Mouse (Mus musculus): ENCODE measurements around the gene Ly6g6d. TPM values are rescaled to one million over a fixed set of nuclear protein-coding genes. Genes with fewer than 3 reads are reported as not detected.

Gene Ly6g6d
- polyA plus RNA-seq, 1 experiment from 2014 or later: 13.1 TPM

Other genes with a start within 250 kb of the Ly6g6d start
- 27.3 TPM for gene Stk19, start 241.1 kb downstream of the Ly6g6d start, polyA plus RNA-seq (2014; fragmentation: Illumina TruSeq; extraction: RNeasy Lipid Tissue Mini Kit (QIAGEN cat#74804); ENCODE audit: insufficient read depth, low read depth, low replicate concordance)
- gene Dxo, start 241.0 kb downstream of the Ly6g6d start, polyA plus RNA-seq (2014; fragmentation: Illumina TruSeq; extraction: RNeasy Lipid Tissue Mini Kit (QIAGEN cat#74804); ENCODE audit: insufficient read depth, low read depth, low replicate concordance): 27.5 TPM
- gene Skiv2l, start 227.9 kb downstream of the Ly6g6d start, polyA plus RNA-seq (2014; fragmentation: Illumina TruSeq; extraction: RNeasy Lipid Tissue Mini Kit (QIAGEN cat#74804); ENCODE audit: insufficient read depth, low read depth, low replicate concordance): 19.3 TPM
- 30.3 TPM for gene Nelfe, start 227.7 kb downstream of the Ly6g6d start, polyA plus RNA-seq (2014; fragmentation: Illumina TruSeq; extraction: RNeasy Lipid Tissue Mini Kit (QIAGEN cat#74804); ENCODE audit: insufficient read depth, low read depth, low replicate concordance)
- gene Cfb, start 215.5 kb downstream of the Ly6g6d start, polyA plus RNA-seq (2014; fragmentation: Illumina TruSeq; extraction: RNeasy Lipid Tissue Mini Kit (QIAGEN cat#74804); ENCODE audit: insufficient read depth, low read depth, low replicate concordance): 38.7 TPM
- 4.5 TPM for gene Zbtb12, start 198.6 kb downstream of the Ly6g6d start, polyA plus RNA-seq (2014; fragmentation: Illumina TruSeq; extraction: RNeasy Lipid Tissue Mini Kit (QIAGEN cat#74804); ENCODE audit: insufficient read depth, low read depth, low replicate concordance)
- not detected for gene Gm20547, start 196.0 kb downstream of the Ly6g6d start, polyA plus RNA-seq (2014; fragmentation: Illumina TruSeq; extraction: RNeasy Lipid Tissue Mini Kit (QIAGEN cat#74804); ENCODE audit: insufficient read depth, low read depth, low replicate concordance)
- 24.6 TPM for gene C2, start 179.8 kb downstream of the Ly6g6d start, polyA plus RNA-seq (2014; fragmentation: Illumina TruSeq; extraction: RNeasy Lipid Tissue Mini Kit (QIAGEN cat#74804); ENCODE audit: insufficient read depth, low read depth, low replicate concordance)
- 39.7 TPM for gene Ehmt2, start 179.6 kb downstream of the Ly6g6d start, polyA plus RNA-seq (2014; fragmentation: Illumina TruSeq; extraction: RNeasy Lipid Tissue Mini Kit (QIAGEN cat#74804); ENCODE audit: insufficient read depth, low read depth, low replicate concordance)
- 9.2 TPM for gene Slc44a4, start 163.6 kb downstream of the Ly6g6d start, polyA plus RNA-seq (2014; fragmentation: Illumina TruSeq; extraction: RNeasy Lipid Tissue Mini Kit (QIAGEN cat#74804); ENCODE audit: insufficient read depth, low read depth, low replicate concordance)
- 22.0 TPM for gene Neu1, start 146.8 kb downstream of the Ly6g6d start, polyA plus RNA-seq (2014; fragmentation: Illumina TruSeq; extraction: RNeasy Lipid Tissue Mini Kit (QIAGEN cat#74804); ENCODE audit: insufficient read depth, low read depth, low replicate concordance)
- gene Hspa1b, start 118.8 kb downstream of the Ly6g6d start, polyA plus RNA-seq (2014; fragmentation: Illumina TruSeq; extraction: RNeasy Lipid Tissue Mini Kit (QIAGEN cat#74804); ENCODE audit: insufficient read depth, low read depth, low replicate concordance): 18.0 TPM
- not detected for gene Gm20481, start 108.2 kb downstream of the Ly6g6d start, polyA plus RNA-seq (2014; fragmentation: Illumina TruSeq; extraction: RNeasy Lipid Tissue Mini Kit (QIAGEN cat#74804); ENCODE audit: insufficient read depth, low read depth, low replicate concordance)
- gene Hspa1a, start 105.9 kb downstream of the Ly6g6d start, polyA plus RNA-seq (2014; fragmentation: Illumina TruSeq; extraction: RNeasy Lipid Tissue Mini Kit (QIAGEN cat#74804); ENCODE audit: insufficient read depth, low read depth, low replicate concordance): 15.5 TPM
- gene Hspa1l, start 105.4 kb downstream of the Ly6g6d start, polyA plus RNA-seq (2014; fragmentation: Illumina TruSeq; extraction: RNeasy Lipid Tissue Mini Kit (QIAGEN cat#74804); ENCODE audit: insufficient read depth, low read depth, low replicate concordance): 1.2 TPM
- gene Lsm2, start 96.2 kb downstream of the Ly6g6d start, polyA plus RNA-seq (2014; fragmentation: Illumina TruSeq; extraction: RNeasy Lipid Tissue Mini Kit (QIAGEN cat#74804); ENCODE audit: insufficient read depth, low read depth, low replicate concordance): 34.0 TPM
- gene Vars, start 77.1 kb downstream of the Ly6g6d start, polyA plus RNA-seq (2014; fragmentation: Illumina TruSeq; extraction: RNeasy Lipid Tissue Mini Kit (QIAGEN cat#74804); ENCODE audit: insufficient read depth, low read depth, low replicate concordance): 25.7 TPM
- gene Vwa7, start 61.5 kb downstream of the Ly6g6d start, polyA plus RNA-seq (2014; fragmentation: Illumina TruSeq; extraction: RNeasy Lipid Tissue Mini Kit (QIAGEN cat#74804); ENCODE audit: insufficient read depth, low read depth, low replicate concordance): 0.74 TPM
- gene Sapcd1, start 50.0 kb downstream of the Ly6g6d start, polyA plus RNA-seq (2014; fragmentation: Illumina TruSeq; extraction: RNeasy Lipid Tissue Mini Kit (QIAGEN cat#74804); ENCODE audit: insufficient read depth, low read depth, low replicate concordance): 1.3 TPM
- 3.1 TPM for gene Msh5, start 31.3 kb downstream of the Ly6g6d start, polyA plus RNA-seq (2014; fragmentation: Illumina TruSeq; extraction: RNeasy Lipid Tissue Mini Kit (QIAGEN cat#74804); ENCODE audit: insufficient read depth, low read depth, low replicate concordance)
- gene Clic1, start 28.1 kb downstream of the Ly6g6d start, polyA plus RNA-seq (2014; fragmentation: Illumina TruSeq; extraction: RNeasy Lipid Tissue Mini Kit (QIAGEN cat#74804); ENCODE audit: insufficient read depth, low read depth, low replicate concordance): 242 TPM
- 99.2 TPM for gene Ddah2, start 19.0 kb downstream of the Ly6g6d start, polyA plus RNA-seq (2014; fragmentation: Illumina TruSeq; extraction: RNeasy Lipid Tissue Mini Kit (QIAGEN cat#74804); ENCODE audit: insufficient read depth, low read depth, low replicate concordance)
- 2.4 TPM for gene Ly6g6c, start 12.7 kb downstream of the Ly6g6d start, polyA plus RNA-seq (2014; fragmentation: Illumina TruSeq; extraction: RNeasy Lipid Tissue Mini Kit (QIAGEN cat#74804); ENCODE audit: insufficient read depth, low read depth, low replicate concordance)
- gene Mpig6b, start 11.9 kb downstream of the Ly6g6d start, polyA plus RNA-seq (2014; fragmentation: Illumina TruSeq; extraction: RNeasy Lipid Tissue Mini Kit (QIAGEN cat#74804); ENCODE audit: insufficient read depth, low read depth, low replicate concordance): 0.84 TPM
- gene Ly6g6e, start 1.2 kb downstream of the Ly6g6d start, polyA plus RNA-seq (2014; fragmentation: Illumina TruSeq; extraction: RNeasy Lipid Tissue Mini Kit (QIAGEN cat#74804); ENCODE audit: insufficient read depth, low read depth, low replicate concordance): 1.4 TPM
- not detected for gene Ly6g6f, start 7.5 kb upstream of the Ly6g6d start, polyA plus RNA-seq (2014; fragmentation: Illumina TruSeq; extraction: RNeasy Lipid Tissue Mini Kit (QIAGEN cat#74804); ENCODE audit: insufficient read depth, low read depth, low replicate concordance)
- gene Abhd16a, start 11.2 kb upstream of the Ly6g6d start, polyA plus RNA-seq (2014; fragmentation: Illumina TruSeq; extraction: RNeasy Lipid Tissue Mini Kit (QIAGEN cat#74804); ENCODE audit: insufficient read depth, low read depth, low replicate concordance): 72.3 TPM
- not detected for gene Ly6g5c, start 30.2 kb upstream of the Ly6g6d start, polyA plus RNA-seq (2014; fragmentation: Illumina TruSeq; extraction: RNeasy Lipid Tissue Mini Kit (QIAGEN cat#74804); ENCODE audit: insufficient read depth, low read depth, low replicate concordance)
- 0.55 TPM for gene Ly6g5b, start 37.4 kb upstream of the Ly6g6d start, polyA plus RNA-seq (2014; fragmentation: Illumina TruSeq; extraction: RNeasy Lipid Tissue Mini Kit (QIAGEN cat#74804); ENCODE audit: insufficient read depth, low read depth, low replicate concordance)
- 23.7 TPM for gene Gpank1, start 43.4 kb upstream of the Ly6g6d start, polyA plus RNA-seq (2014; fragmentation: Illumina TruSeq; extraction: RNeasy Lipid Tissue Mini Kit (QIAGEN cat#74804); ENCODE audit: insufficient read depth, low read depth, low replicate concordance)
- gene Csnk2b, start 44.0 kb upstream of the Ly6g6d start, polyA plus RNA-seq (2014; fragmentation: Illumina TruSeq; extraction: RNeasy Lipid Tissue Mini Kit (QIAGEN cat#74804); ENCODE audit: insufficient read depth, low read depth, low replicate concordance): 116 TPM
- gene D17H6S53E, start 48.3 kb upstream of the Ly6g6d start, polyA plus RNA-seq (2014; fragmentation: Illumina TruSeq; extraction: RNeasy Lipid Tissue Mini Kit (QIAGEN cat#74804); ENCODE audit: insufficient read depth, low read depth, low replicate concordance): 11.1 TPM
- not detected for gene Apom, start 54.0 kb upstream of the Ly6g6d start, polyA plus RNA-seq (2014; fragmentation: Illumina TruSeq; extraction: RNeasy Lipid Tissue Mini Kit (QIAGEN cat#74804); ENCODE audit: insufficient read depth, low read depth, low replicate concordance)
- gene Bag6, start 57.1 kb upstream of the Ly6g6d start, polyA plus RNA-seq (2014; fragmentation: Illumina TruSeq; extraction: RNeasy Lipid Tissue Mini Kit (QIAGEN cat#74804); ENCODE audit: insufficient read depth, low read depth, low replicate concordance): 66.8 TPM
- 149 TPM for gene Prrc2a, start 86.8 kb upstream of the Ly6g6d start, polyA plus RNA-seq (2014; fragmentation: Illumina TruSeq; extraction: RNeasy Lipid Tissue Mini Kit (QIAGEN cat#74804); ENCODE audit: insufficient read depth, low read depth, low replicate concordance)
- 14.2 TPM for gene Aif1, start 98.0 kb upstream of the Ly6g6d start, polyA plus RNA-seq (2014; fragmentation: Illumina TruSeq; extraction: RNeasy Lipid Tissue Mini Kit (QIAGEN cat#74804); ENCODE audit: insufficient read depth, low read depth, low replicate concordance)
- gene Lst1, start 110.4 kb upstream of the Ly6g6d start, polyA plus RNA-seq (2014; fragmentation: Illumina TruSeq; extraction: RNeasy Lipid Tissue Mini Kit (QIAGEN cat#74804); ENCODE audit: insufficient read depth, low read depth, low replicate concordance): 56.7 TPM
- 46.6 TPM for gene Ltb, start 116.4 kb upstream of the Ly6g6d start, polyA plus RNA-seq (2014; fragmentation: Illumina TruSeq; extraction: RNeasy Lipid Tissue Mini Kit (QIAGEN cat#74804); ENCODE audit: insufficient read depth, low read depth, low replicate concordance)
- 1.2 TPM for gene Tnf, start 123.9 kb upstream of the Ly6g6d start, polyA plus RNA-seq (2014; fragmentation: Illumina TruSeq; extraction: RNeasy Lipid Tissue Mini Kit (QIAGEN cat#74804); ENCODE audit: insufficient read depth, low read depth, low replicate concordance)
- 0.62 TPM for gene Lta, start 127.3 kb upstream of the Ly6g6d start, polyA plus RNA-seq (2014; fragmentation: Illumina TruSeq; extraction: RNeasy Lipid Tissue Mini Kit (QIAGEN cat#74804); ENCODE audit: insufficient read depth, low read depth, low replicate concordance)
- gene Gm16181, start 142.8 kb upstream of the Ly6g6d start, polyA plus RNA-seq (2014; fragmentation: Illumina TruSeq; extraction: RNeasy Lipid Tissue Mini Kit (QIAGEN cat#74804); ENCODE audit: insufficient read depth, low read depth, low replicate concordance): not detected
- 3.0 TPM for gene Atp6v1g2, start 155.6 kb upstream of the Ly6g6d start, polyA plus RNA-seq (2014; fragmentation: Illumina TruSeq; extraction: RNeasy Lipid Tissue Mini Kit (QIAGEN cat#74804); ENCODE audit: insufficient read depth, low read depth, low replicate concordance)
- gene Nfkbil1, start 157.7 kb upstream of the Ly6g6d start, polyA plus RNA-seq (2014; fragmentation: Illumina TruSeq; extraction: RNeasy Lipid Tissue Mini Kit (QIAGEN cat#74804); ENCODE audit: insufficient read depth, low read depth, low replicate concordance): 13.6 TPM
- gene Ddx39b, start 163.7 kb upstream of the Ly6g6d start, polyA plus RNA-seq (2014; fragmentation: Illumina TruSeq; extraction: RNeasy Lipid Tissue Mini Kit (QIAGEN cat#74804); ENCODE audit: insufficient read depth, low read depth, low replicate concordance): 120 TPM
- 887 TPM for gene H2-D1, start 184.7 kb upstream of the Ly6g6d start, polyA plus RNA-seq (2014; fragmentation: Illumina TruSeq; extraction: RNeasy Lipid Tissue Mini Kit (QIAGEN cat#74804); ENCODE audit: insufficient read depth, low read depth, low replicate concordance)
- 0.72 TPM for gene H2-Q1, start 242.3 kb upstream of the Ly6g6d start, polyA plus RNA-seq (2014; fragmentation: Illumina TruSeq; extraction: RNeasy Lipid Tissue Mini Kit (QIAGEN cat#74804); ENCODE audit: insufficient read depth, low read depth, low replicate concordance)